Mouse (Mus musculus): ENCODE results near the gene Olfr898. TPM values are rescaled to one million over a fixed set of nuclear protein-coding genes. Genes with fewer than 3 reads are reported as not detected.

Gene Olfr898
- polyA plus RNA-seq (2014; fragmentation: Illumina TruSeq; extraction: RNeasy Lipid Tissue Mini Kit (QIAGEN cat#74804)) = not detected

DNA sequence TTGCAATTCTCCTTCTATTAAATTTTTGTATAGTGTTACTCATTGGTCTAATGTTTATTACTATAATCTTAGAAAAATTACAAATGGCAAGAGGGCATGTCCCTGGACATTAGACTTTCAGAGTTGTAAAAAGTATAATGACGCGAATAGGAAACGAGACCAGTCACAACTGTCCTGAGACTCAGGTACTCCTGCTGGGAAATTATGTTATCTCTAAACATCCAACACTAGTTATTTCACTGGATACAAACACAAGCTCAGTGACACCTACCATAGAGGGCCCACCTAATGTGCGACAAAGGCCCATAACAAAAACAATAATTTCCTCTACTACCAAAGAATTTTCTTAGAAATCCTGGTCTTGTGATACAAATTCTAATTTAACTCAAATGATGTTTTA lies at the start of gene Olfr898:
Gene Olfr898, plus strand, starts transcription at position 301 of the 400 bp plus-strand sequence.

DNA sequence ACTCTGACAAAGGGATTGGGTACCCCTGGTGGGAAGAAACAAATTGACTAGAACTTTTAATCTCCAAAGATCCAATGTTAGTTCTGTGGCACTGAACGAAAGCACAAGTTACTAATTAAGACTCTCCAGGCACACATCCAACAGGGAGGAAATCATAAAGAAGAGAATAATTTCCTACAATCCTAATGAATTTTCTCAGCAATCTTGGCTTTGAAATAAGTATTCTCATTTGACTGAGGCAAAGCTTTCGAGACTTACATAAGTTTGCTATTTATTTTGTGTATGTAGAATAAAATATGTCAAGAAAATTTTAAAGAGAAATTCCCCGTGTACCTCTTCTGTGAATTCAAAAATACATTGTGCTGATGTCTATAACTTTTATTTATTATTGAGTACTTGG lies 19.5 kb upstream of the Olfr898 start, which contains the start of gene Olfr25:
Gene Olfr25, plus strand, starts transcription at position 301 of the 400 bp plus-strand sequence.

GRCm38 (mm10) chr9:38366596-38366995 lies 18.4 kb downstream of the Olfr898 start, which contains the start of gene Olfr250:
Olfr250 (plus strand) TSS chr9:38366896.

GRCm38 (mm10) chr9:38376786-38377185 lies 28.6 kb downstream of the Olfr898 start, which contains the start of gene Olfr251:
Olfr251 (plus strand) TSS chr9:38377086.

DNA sequence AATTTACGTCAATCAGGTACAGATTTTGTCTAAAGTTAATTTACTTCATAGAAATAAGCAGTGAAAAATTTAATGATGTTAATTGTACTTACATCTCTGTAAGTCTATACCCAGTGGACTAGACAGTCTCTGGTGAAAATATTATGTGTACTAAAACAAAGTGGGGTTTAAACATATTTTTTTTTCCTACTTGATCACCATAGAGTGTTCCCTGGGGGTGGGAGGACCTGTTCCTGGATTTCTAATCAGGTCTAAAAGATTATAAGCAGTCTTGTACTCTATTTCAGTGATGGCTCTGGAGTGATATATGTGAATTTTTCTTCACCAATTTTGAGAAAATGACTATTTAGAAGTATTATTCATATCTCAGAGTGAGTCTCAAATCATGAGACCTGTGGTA lies 53.2 kb downstream of the Olfr898 start, which contains the start of gene Olfr147:
Gene Olfr147, plus strand, starts transcription at position 301 of the 400 bp plus-strand sequence.

Other genes starting within 250 kb of the Olfr898 start
- not detected for gene Olfr888, start 240.3 kb upstream of the Olfr898 start, polyA plus RNA-seq (2014; fragmentation: Illumina TruSeq; extraction: RNeasy Lipid Tissue Mini Kit (QIAGEN cat#74804))
- not detected for gene Olfr889, start 233.2 kb upstream of the Olfr898 start, polyA plus RNA-seq (2014; fragmentation: Illumina TruSeq; extraction: RNeasy Lipid Tissue Mini Kit (QIAGEN cat#74804))
- not detected for gene Olfr890, start 205.9 kb upstream of the Olfr898 start, polyA plus RNA-seq (2014; fragmentation: Illumina TruSeq; extraction: RNeasy Lipid Tissue Mini Kit (QIAGEN cat#74804))
- gene Olfr891, start 167.6 kb upstream of the Olfr898 start, polyA plus RNA-seq (2014; fragmentation: Illumina TruSeq; extraction: RNeasy Lipid Tissue Mini Kit (QIAGEN cat#74804)) = not detected
- gene Olfr893, start 140.0 kb upstream of the Olfr898 start, polyA plus RNA-seq (2014; fragmentation: Illumina TruSeq; extraction: RNeasy Lipid Tissue Mini Kit (QIAGEN cat#74804)) = not detected
- gene Olfr894, start 130.4 kb upstream of the Olfr898 start, polyA plus RNA-seq (2014; fragmentation: Illumina TruSeq; extraction: RNeasy Lipid Tissue Mini Kit (QIAGEN cat#74804)) = not detected
- gene Olfr143, start 95.6 kb upstream of the Olfr898 start, polyA plus RNA-seq (2014; fragmentation: Illumina TruSeq; extraction: RNeasy Lipid Tissue Mini Kit (QIAGEN cat#74804)) = not detected
- not detected for gene Olfr895, start 80.6 kb upstream of the Olfr898 start, polyA plus RNA-seq (2014; fragmentation: Illumina TruSeq; extraction: RNeasy Lipid Tissue Mini Kit (QIAGEN cat#74804))
- not detected for gene Olfr896-ps1, start 57.3 kb upstream of the Olfr898 start, polyA plus RNA-seq (2014; fragmentation: Illumina TruSeq; extraction: RNeasy Lipid Tissue Mini Kit (QIAGEN cat#74804))
- gene Olfr25, start 19.4 kb upstream of the Olfr898 start, polyA plus RNA-seq (2014; fragmentation: Illumina TruSeq; extraction: RNeasy Lipid Tissue Mini Kit (QIAGEN cat#74804)) = not detected
- not detected for gene Olfr250, start 18.5 kb downstream of the Olfr898 start, polyA plus RNA-seq (2014; fragmentation: Illumina TruSeq; extraction: RNeasy Lipid Tissue Mini Kit (QIAGEN cat#74804))
- not detected for gene Olfr251, start 28.7 kb downstream of the Olfr898 start, polyA plus RNA-seq (2014; fragmentation: Illumina TruSeq; extraction: RNeasy Lipid Tissue Mini Kit (QIAGEN cat#74804))
- not detected for gene Olfr147, start 53.3 kb downstream of the Olfr898 start, polyA plus RNA-seq (2014; fragmentation: Illumina TruSeq; extraction: RNeasy Lipid Tissue Mini Kit (QIAGEN cat#74804))
- not detected for gene Olfr901, start 81.0 kb downstream of the Olfr898 start, polyA plus RNA-seq (2014; fragmentation: Illumina TruSeq; extraction: RNeasy Lipid Tissue Mini Kit (QIAGEN cat#74804))
- not detected for gene Olfr902, start 99.2 kb downstream of the Olfr898 start, polyA plus RNA-seq (2014; fragmentation: Illumina TruSeq; extraction: RNeasy Lipid Tissue Mini Kit (QIAGEN cat#74804))
- gene Olfr904, start 114.7 kb downstream of the Olfr898 start, polyA plus RNA-seq (2014; fragmentation: Illumina TruSeq; extraction: RNeasy Lipid Tissue Mini Kit (QIAGEN cat#74804)) = not detected
- gene Olfr905, start 122.7 kb downstream of the Olfr898 start, polyA plus RNA-seq (2014; fragmentation: Illumina TruSeq; extraction: RNeasy Lipid Tissue Mini Kit (QIAGEN cat#74804)) = not detected
- gene Olfr906, start 138.7 kb downstream of the Olfr898 start, polyA plus RNA-seq (2014; fragmentation: Illumina TruSeq; extraction: RNeasy Lipid Tissue Mini Kit (QIAGEN cat#74804)) = not detected
- gene Olfr907, start 147.4 kb downstream of the Olfr898 start, polyA plus RNA-seq (2014; fragmentation: Illumina TruSeq; extraction: RNeasy Lipid Tissue Mini Kit (QIAGEN cat#74804)) = not detected
- gene Olfr911-ps1, start 173.2 kb downstream of the Olfr898 start, polyA plus RNA-seq (2014; fragmentation: Illumina TruSeq; extraction: RNeasy Lipid Tissue Mini Kit (QIAGEN cat#74804)) = not detected
- not detected for gene Olfr910, start 189.4 kb downstream of the Olfr898 start, polyA plus RNA-seq (2014; fragmentation: Illumina TruSeq; extraction: RNeasy Lipid Tissue Mini Kit (QIAGEN cat#74804))
- not detected for gene Olfr912, start 231.8 kb downstream of the Olfr898 start, polyA plus RNA-seq (2014; fragmentation: Illumina TruSeq; extraction: RNeasy Lipid Tissue Mini Kit (QIAGEN cat#74804))
- gene Olfr913, start 244.3 kb downstream of the Olfr898 start, polyA plus RNA-seq (2014; fragmentation: Illumina TruSeq; extraction: RNeasy Lipid Tissue Mini Kit (QIAGEN cat#74804)) = not detected